Comparison of ENCODE assay signal across 8 mouse cellular contexts in the genomic region with DNA sequence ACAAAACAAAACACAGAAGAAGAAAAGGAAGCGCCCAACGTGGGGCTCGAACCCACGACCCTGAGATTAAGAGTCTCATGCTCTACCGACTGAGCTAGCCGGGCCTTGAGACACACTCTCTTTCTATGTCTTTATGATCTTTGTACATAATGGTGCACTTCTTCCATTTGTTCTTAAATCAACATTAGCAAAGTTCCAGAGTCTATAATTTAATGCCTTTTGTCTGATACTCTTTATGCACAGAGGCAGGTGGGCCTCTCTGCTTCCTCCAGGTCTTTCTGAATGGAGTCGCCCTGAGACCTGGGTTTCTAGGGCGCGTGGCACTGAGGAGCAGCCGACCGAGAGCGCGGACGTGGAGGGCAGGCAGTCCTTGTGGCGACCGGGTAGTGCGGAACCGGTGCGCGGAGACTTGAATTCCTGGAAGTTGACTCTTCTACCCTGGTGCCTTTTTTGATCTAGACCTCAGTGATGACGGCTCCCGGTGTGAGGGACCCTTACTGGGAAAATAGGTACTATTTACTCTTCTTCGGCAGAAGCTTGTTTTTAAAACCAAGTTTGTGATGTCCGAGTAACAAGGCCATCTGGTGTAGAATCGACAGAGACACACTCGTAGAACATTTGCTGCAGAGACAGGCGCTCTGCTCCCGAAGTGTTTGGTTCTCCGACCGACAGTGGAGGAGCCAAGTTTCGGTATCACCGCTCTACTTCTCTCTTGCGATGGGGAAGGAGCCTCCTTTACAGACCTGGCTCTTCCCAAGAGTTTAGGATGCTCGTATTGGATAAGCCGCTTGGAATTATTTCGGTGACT. TPM values are rescaled to one million over a fixed set of nuclear protein-coding genes. Genes with fewer than 3 reads are reported as not detected.
DNase-seq lines count a peak whose midpoint lies in the region; ATAC-seq lines count a peak whose summit lies in the region.

No protein-coding gene starts in this region.

- H3K36me3 ChIP-seq in hindbrain, embryonic 14.5 days (replicated peaks; ENCODE audit: control insufficient read depth, insufficient read depth), result no peaks in the 10 kb centered on the region

- peak overlapping the region; percentile 59 for H3K4me3 ChIP-seq in hindbrain, embryonic 14.5 days (replicated peaks; ENCODE audit: low read length)

- peak; percentile 85 for DNase-seq in R1 (ENCODE audit: low read depth, low spot score)
- DNase-seq in cerebellum, postnatal 25 days, result peak; percentile 83 to 87
- peak; percentile 78 to 83 for DNase-seq in frontal cortex, postnatal 25 days (ENCODE audit: low spot score in 2 of 2)
- DNase-seq in hindbrain, embryonic 14.5 days (ENCODE audit: low spot score), result peak; percentile 98
- peak; percentile 72 to 82 for DNase-seq in layer of hippocampus, postnatal 36 days
- peak; percentile 80 for DNase-seq in lung, postnatal 25 days (ENCODE audit: low spot score)
- peak; percentile 95 for DNase-seq in retina, embryonic 14.5 days (ENCODE audit: low spot score)
- DNase-seq in thymus, postnatal 36 days, result peak; percentile 77 to 79

- peaks cover 3% of the 10 kb centered on the region; the same call in 1 of the 2 replicates for H3K4me1 ChIP-seq in hindbrain, embryonic 14.5 days (replicated peaks; ENCODE audit: control insufficient read depth, insufficient read depth, low read length)

- under 1% methylated on average over 36 of the region's 36 CpGs for WGBS in hindbrain, embryonic 14.5 days

- peak overlapping the region; percentile 70 for H3K4me2 ChIP-seq in hindbrain, embryonic 14.5 days (replicated peaks)

- peak overlapping the region; percentile 71 for H3K9ac ChIP-seq in hindbrain, embryonic 14.5 days

- peak; percentile 53 for ATAC-seq in hindbrain, embryonic 14.5 days (ENCODE audit: low FRiP score)

- peak overlapping the region; percentile 69 for H3K27ac ChIP-seq in hindbrain, embryonic 14.5 days

- no peaks in the 10 kb centered on the region for H3K27me3 ChIP-seq in hindbrain, embryonic 14.5 days (ENCODE audit: control insufficient read depth, insufficient read depth, low read length)

- no peaks in the 10 kb centered on the region for H3K9me3 ChIP-seq in hindbrain, embryonic 14.5 days (ENCODE audit: control insufficient read depth, low read length)

RNA-seq across cellular contexts. Expression of a gene that starts 25.3 kb away (rescaled TPM):
- polyA plus RNA-seq in hindbrain, embryonic 14.5 days (2014; fragmentation: Nextera tagmentation; extraction: Ambion mirVana), result 1.9 and 2.1 TPM in 2 replicates
- total RNA-seq in layer of hippocampus, postnatal 36 days (2021), result under 1 TPM in 1 of 2 experiments, not detected in 1; 0.25 TPM

RNA-seq across cellular contexts. Expression of a gene that starts 47.6 kb away (rescaled TPM):
- not detected in 2 replicates for polyA plus RNA-seq in hindbrain, embryonic 14.5 days (2014; fragmentation: Nextera tagmentation; extraction: Ambion mirVana)
- not detected for total RNA-seq in layer of hippocampus, postnatal 36 days (2021)

RNA-seq across cellular contexts. Expression of a gene that starts 58.1 kb away (rescaled TPM):
- polyA plus RNA-seq in hindbrain, embryonic 14.5 days (2014; fragmentation: Nextera tagmentation; extraction: Ambion mirVana), result 53.2 and 71.4 TPM in 2 replicates
- total RNA-seq in layer of hippocampus, postnatal 36 days (2021), result 10 to 100 TPM; 20.7 to 32.2 TPM

Comparison
In these comparisons a context has a peak if more than half of its experiments do, and no peak if none do; other contexts are left out.
1. Peak in every context shown above with its lines: DNase-seq, ATAC-seq, H3K4me3 ChIP-seq and H3K27ac ChIP-seq.